Mouse (Mus musculus) ES-Bruce4 (cell line): ENCODE results near the gene Cnrip1.

Source experiments
- CTCF ChIP-seq: IDR thresholded peaks from one replicate; pipeline ENCODE4 v1.8.1; 2011; ENCODE audit warnings: low read depth, low read length
- EP300 ChIP-seq: IDR thresholded peaks from 2 replicates; pipeline ENCODE4 v1.6.1; 2011; ENCODE audit warnings: low read depth, low read length; ENCODE audit not compliant: insufficient read depth
- POLR2A ChIP-seq: IDR thresholded peaks from one replicate; pipeline ENCODE4 v1.8.1; 2011; ENCODE audit warnings: low read length; ENCODE audit not compliant: insufficient read depth

DNA sequence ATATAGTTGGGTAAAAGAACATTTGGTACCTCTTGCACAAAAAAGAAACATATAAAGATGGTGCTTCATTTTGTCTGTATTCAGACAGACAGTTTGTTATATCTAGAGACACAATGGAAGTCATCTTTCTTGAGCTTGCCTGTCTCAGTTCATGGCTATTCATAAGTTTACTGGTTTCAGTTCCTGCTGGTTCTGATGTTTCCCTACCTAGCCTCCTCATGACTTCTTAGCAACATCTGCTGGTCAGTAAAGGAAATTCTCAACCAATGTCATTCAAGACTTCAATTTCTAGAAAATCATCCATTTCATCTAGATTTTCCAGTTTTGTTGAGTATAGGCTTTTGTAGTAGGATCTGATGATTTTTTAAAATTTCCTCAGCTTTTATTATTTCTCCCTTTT lies 38.4 kb upstream of the Cnrip1 start:
- no peak for TF ChIP-seq CTCF
- TF ChIP-seq EP300: no peak
- no peak for TF ChIP-seq POLR2A
